Mouse (Mus musculus): Measurements from ENCODE around the gene Plce1.

DNA sequence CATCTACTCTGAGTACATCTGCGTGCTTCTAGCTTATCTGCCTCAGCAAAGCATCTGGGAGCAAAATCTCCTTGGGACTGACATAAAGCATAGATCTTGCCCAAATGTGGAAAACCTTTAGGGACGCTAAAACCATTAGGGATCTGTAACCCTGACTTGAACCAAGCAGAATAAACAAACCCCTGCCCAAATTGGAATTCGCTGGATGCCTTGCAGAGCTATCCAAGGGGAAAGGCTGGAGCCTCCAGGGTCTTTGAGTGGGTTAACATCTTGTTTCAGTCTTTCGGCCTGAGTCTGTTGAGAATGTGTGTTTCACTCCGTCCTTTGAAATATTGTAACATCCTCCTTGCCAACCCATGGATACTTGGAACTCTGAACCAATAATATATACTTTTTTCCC, 152.4 kb downstream of the Plce1 start:
- TF ChIP-seq CTCF (IDR thresholded peaks at IDR 0.05; ENCODE audit: low read depth), result no peak
- TF ChIP-seq EP300 (IDR thresholded peaks at IDR 0.05; ENCODE audit: low read depth), result no peak

Measured in liver, embryonic 14.5 days (tissue).